Mouse (Mus musculus) MEL (cell line): ENCODE measurements around the gene Lrp4. TPM values are rescaled to one million over a fixed set of nuclear protein-coding genes. Genes with fewer than 3 reads are reported as not detected.
A peak's percentile ranks its signal among the peaks of the same experiment; 100 is the strongest.

Source experiments
- DNase-seq: peaks from one replicate; pipeline ENCODE4 v3.0.0; 2011; ENCODE audit warnings: low read depth, low spot score
- H3K27ac ChIP-seq: 2 replicates; pipeline ENCODE4 v1.5.1; 2012; ENCODE audit warnings: low read depth, mild to moderate bottlenecking, control low read depth, low read length, moderate library complexity; ENCODE audit not compliant: control insufficient read depth
- H3K27me3 ChIP-seq, 2 experiments: fragments of 150-350 bp in 1 of 2; sonication (generic) in 1 of 2; 2 replicates each; pipeline ENCODE4 v1.6.1; 2012; ENCODE audit warnings: low read length in 2 of 2, mild to moderate bottlenecking in 2 of 2, improper control_type of control experiment in 1 of 2, moderate library complexity in 1 of 2; ENCODE audit not compliant: insufficient read depth in 2 of 2, control insufficient read depth in 1 of 2
- H3K36me3 ChIP-seq, 2 experiments: 2 replicates each; pipeline ENCODE4 v1.6.1; 2012 to 2014; ENCODE audit warnings: low read length in 2 of 2, improper control_type of control experiment in 1 of 2, inconsistent platforms in 1 of 2, mild to moderate bottlenecking in 1 of 2; ENCODE audit not compliant: insufficient read depth in 2 of 2, control insufficient read depth in 1 of 2
- H3K4me1 ChIP-seq, 2 experiments: fragments of 150-350 bp in 1 of 2; sonication (generic) in 1 of 2; 2 replicates each; pipeline ENCODE4 v1.6.1; 2012; ENCODE audit warnings: low read length in 2 of 2, improper control_type of control experiment in 1 of 2, mild to moderate bottlenecking in 1 of 2; ENCODE audit not compliant: insufficient read depth in 2 of 2, control insufficient read depth in 1 of 2
- H3K4me3 ChIP-seq, 2 experiments: fragments of 150-350 bp in 1 of 2; sonication (generic) in 1 of 2; 2 replicates each; pipeline ENCODE4 v1.5.1; 2012; ENCODE audit warnings: low read depth in 2 of 2, low read length in 2 of 2, mild to moderate bottlenecking in 2 of 2, moderate library complexity in 2 of 2, control low read depth in 1 of 2, improper control_type of control experiment in 1 of 2; ENCODE audit not compliant: control insufficient read depth in 1 of 2, insufficient read depth in 1 of 2
- H3K79me2 ChIP-seq: 2 replicates; pipeline ENCODE4 v1.6.1; 2012; ENCODE audit warnings: mild to moderate bottlenecking, low read length, moderate library complexity; ENCODE audit not compliant: control insufficient read depth, poor library complexity, insufficient read depth
- H3K9ac ChIP-seq: 2 replicates; pipeline ENCODE4 v1.6.1; 2012; ENCODE audit warnings: low read depth, mild to moderate bottlenecking, control low read depth, low read length, moderate library complexity; ENCODE audit not compliant: control insufficient read depth, poor library complexity, severe bottlenecking
- H3K9me3 ChIP-seq: fragments of 150-350 bp; sonication (generic); replicated peaks from 2 replicates; pipeline ENCODE4 v1.6.1; 2012; ENCODE audit warnings: mild to moderate bottlenecking, low read length, improper control_type of control experiment, moderate library complexity; ENCODE audit not compliant: insufficient read depth
- BHLHE40 ChIP-seq: IDR thresholded peaks from 2 replicates; pipeline ENCODE4 v1.6.1; 2012; ENCODE audit warnings: low read depth, mild to moderate bottlenecking, inconsistent platforms, low read length, improper control_type of control experiment, borderline replicate concordance
- CHD1 ChIP-seq: IDR thresholded peaks from 2 replicates; pipeline ENCODE4 v1.6.1; 2012; ENCODE audit warnings: low read depth, mild to moderate bottlenecking, inconsistent platforms, low read length, improper control_type of control experiment
- CTCF ChIP-seq, 3 experiments: IDR thresholded peaks in 2 of 3; conservative IDR thresholded peaks in 1 of 3; 2 replicates each; pipeline ENCODE4 v1.5.1; 2011 to 2012; ENCODE audit warnings: low read length in 3 of 3, low read depth in 2 of 3, mild to moderate bottlenecking in 2 of 3, improper control_type of control experiment in 1 of 3, inconsistent platforms in 1 of 3, mixed read lengths in 1 of 3, moderate library complexity in 1 of 3; ENCODE audit not compliant: control insufficient read depth in 1 of 3, insufficient read depth in 1 of 3, poor library complexity in 1 of 3, severe bottlenecking in 1 of 3
- E2F4 ChIP-seq: IDR thresholded peaks from 2 replicates; pipeline ENCODE4 v1.6.1; 2011; ENCODE audit warnings: low read depth, low read length, improper control_type of control experiment, borderline replicate concordance
- ELF1 ChIP-seq: IDR thresholded peaks from 2 replicates; pipeline ENCODE4 v1.6.1; 2014; ENCODE audit warnings: low read depth, mild to moderate bottlenecking, inconsistent platforms, low read length, improper control_type of control experiment, moderate library complexity
- EP300 ChIP-seq, 2 experiments: IDR thresholded peaks; 2 replicates each; pipeline ENCODE4 v1.6.1; 2011; ENCODE audit warnings: improper control_type of control experiment in 2 of 2, low read length in 2 of 2, low read depth in 1 of 2, mild to moderate bottlenecking in 1 of 2
- GABPA ChIP-seq: IDR thresholded peaks from 2 replicates; pipeline ENCODE4 v1.6.1; 2012; ENCODE audit warnings: low read depth, mild to moderate bottlenecking, inconsistent platforms, low read length, improper control_type of control experiment, moderate library complexity
- KAT2A ChIP-seq: conservative IDR thresholded peaks from 2 replicates; pipeline ENCODE4 v1.6.1; 2012; ENCODE audit warnings: low read depth, low read length, improper control_type of control experiment, inconsistent platforms
- MAFK ChIP-seq: IDR thresholded peaks from 2 replicates; pipeline ENCODE4 v1.6.1; 2011; ENCODE audit warnings: low read depth, mild to moderate bottlenecking, low read length, improper control_type of control experiment, borderline replicate concordance
- MAX ChIP-seq: IDR thresholded peaks from 2 replicates; pipeline ENCODE4 v1.6.1; 2011; ENCODE audit warnings: low read length, improper control_type of control experiment
- MAZ ChIP-seq: IDR thresholded peaks from 2 replicates; pipeline ENCODE4 v1.6.1; 2012; ENCODE audit warnings: low read depth, mild to moderate bottlenecking, inconsistent platforms, low read length, improper control_type of control experiment
- MXI1 ChIP-seq: IDR thresholded peaks from 2 replicates; pipeline ENCODE4 v1.6.1; 2011; ENCODE audit warnings: mild to moderate bottlenecking, low read depth, low read length, improper control_type of control experiment
- MYC ChIP-seq: IDR thresholded peaks from 2 replicates; pipeline ENCODE4 v1.6.1; 2011; ENCODE audit warnings: low read depth, mild to moderate bottlenecking, low read length, improper control_type of control experiment, moderate library complexity
- NELFE ChIP-seq: IDR thresholded peaks from 2 replicates; pipeline ENCODE4 v1.6.1; 2011; ENCODE audit warnings: low read depth, low read length, improper control_type of control experiment
- POLR2A ChIP-seq, 2 experiments: IDR thresholded peaks; 2 replicates each; pipeline ENCODE4 v1.6.1; 2011 to 2012; ENCODE audit warnings: low read length in 2 of 2, mild to moderate bottlenecking in 2 of 2, control low read depth in 1 of 2, improper control_type of control experiment in 1 of 2, low read depth in 1 of 2, moderate library complexity in 1 of 2; ENCODE audit not compliant: control insufficient read depth in 1 of 2, insufficient read depth in 1 of 2, poor library complexity in 1 of 2
- POLR2AphosphoS5 ChIP-seq: IDR thresholded peaks from 2 replicates; pipeline ENCODE4 v1.6.1; 2012; ENCODE audit warnings: low read depth, borderline replicate concordance, mild to moderate bottlenecking, inconsistent platforms, low read length, moderate library complexity, mixed read lengths
- RAD21 ChIP-seq: IDR thresholded peaks from 2 replicates; pipeline ENCODE4 v1.6.1; 2011; ENCODE audit warnings: mild to moderate bottlenecking, low read depth, low read length, improper control_type of control experiment
- SIN3A ChIP-seq: IDR thresholded peaks from 2 replicates; pipeline ENCODE4 v1.6.1; 2012; ENCODE audit warnings: low read length, improper control_type of control experiment, inconsistent platforms
- TCF12 ChIP-seq: IDR thresholded peaks from 2 replicates; pipeline ENCODE4 v1.6.1; 2014; ENCODE audit warnings: low read depth, mild to moderate bottlenecking, inconsistent platforms, low read length, improper control_type of control experiment, moderate library complexity
- UBTF ChIP-seq: IDR thresholded peaks from 2 replicates; pipeline ENCODE4 v1.6.1; 2012; ENCODE audit warnings: low read depth, mild to moderate bottlenecking, inconsistent platforms, low read length, improper control_type of control experiment, moderate library complexity, borderline replicate concordance; ENCODE audit not compliant: insufficient read depth
- USF1 ChIP-seq: IDR thresholded peaks from 2 replicates; pipeline ENCODE4 v1.6.1; 2014; ENCODE audit warnings: low read depth, mild to moderate bottlenecking, inconsistent platforms, low read length, improper control_type of control experiment, moderate library complexity
- ZKSCAN1 ChIP-seq: IDR thresholded peaks from 2 replicates; pipeline ENCODE4 v1.6.1; 2012; ENCODE audit warnings: low read depth, mild to moderate bottlenecking, inconsistent platforms, low read length, improper control_type of control experiment, moderate library complexity
- polyA plus RNA-seq, 2 experiments: library from polyadenylated mRNA; stranded (reverse) in 1 of 2; unstranded in 1 of 2; fragments of >175 nt in 1 of 2; fragments of >200 nt in 1 of 2; gene quantifications; 2 replicates each; pipeline versions ENCODE4 v1.2.1 to v1.2.4; 2012; ENCODE audit warnings: low replicate concordance in 2 of 2, low read depth in 1 of 2; ENCODE audit not compliant: insufficient read length in 2 of 2, insufficient read depth in 1 of 2, missing spikeins in 1 of 2
- total RNA-seq: library from RNA; depleted of rRNA; stranded (reverse); fragments of 300-350 nt; gene quantifications from 2 replicates; pipeline ENCODE4 v1.2.3, GENCODE M21; 2012

The Lrp4 gene
- total and polyA plus RNA-seq, 3 experiments = 1.1 to 2.8 TPM; not detected in 1

GRCm38 (mm10) chr2:91460771-91461170 lies 3.5 kb downstream of the Lrp4 start:
- peaks cover 0 to 7% of the 10 kb centered on the region in 2 experiments; a peak in 2 of 4 replicates for H3K36me3 ChIP-seq
- H3K4me1 ChIP-seq = peaks cover 7 to 11% of the 10 kb centered on the region in 2 experiments; a peak in 3 of 4 replicates
- no peaks in the 10 kb centered on the region; the same call in 1 of the 2 replicates for H3K79me2 ChIP-seq
- H3K4me3 ChIP-seq = no peak overlapping the region
- no peak overlapping the region for H3K27ac ChIP-seq
- no peak overlapping the region for H3K9ac ChIP-seq
- TF ChIP-seq MAFK (no peak), MXI1 (no peak), E2F4 (no peak), GABPA (no peak), POLR2A (IDR thresholded peaks at IDR 0.05; ENCODE audit: control insufficient read depth in 1 of 2, insufficient read depth in 1 of 2, low read depth in 1 of 2, low read length in 2 of 2, poor library complexity in 1 of 2) (no peak), TCF12 (no peak), CTCF (IDR thresholded peaks at IDR 0.05 in 2 of 3, conservative IDR thresholded peaks at IDR 0.05 in 1 of 3; ENCODE audit: control insufficient read depth in 1 of 3, insufficient read depth in 1 of 3, low read depth in 2 of 3, low read length in 3 of 3, poor library complexity in 1 of 3, severe bottlenecking in 1 of 3) (no peak), ELF1 (no peak), SIN3A (no peak), MAX (no peak), UBTF (no peak)
- H3K9me3 ChIP-seq = no peaks in the 10 kb centered on the region
- no peaks in the 10 kb centered on the region for H3K27me3 ChIP-seq
- DNase-seq = peak; percentile 10

- Histone ChIP-seq H3K9ac (no peak overlapping the region), H3K79me2 (no peaks in the 10 kb centered on the region; the same call in 1 of the 2 replicates), H3K27me3 (no peaks in the 10 kb centered on the region), H3K4me1 (peaks cover 3 to 7% of the 10 kb centered on the region in 2 experiments; a peak in 3 of 4 replicates), H3K9me3 (no peaks in the 10 kb centered on the region), H3K4me3 (no peak overlapping the region), H3K36me3 (peaks cover 0 to 2% of the 10 kb centered on the region in 2 experiments; a peak in 2 of 4 replicates), H3K27ac (no peak overlapping the region)
- no peak for TF ChIP-seq MYC
- no peak for DNase-seq
These were observed 4.0 kb downstream of the Lrp4 start for GRCm38 (mm10) chr2:91461341-91461740.

GRCm38 (mm10) chr2:91462196-91462595 lies 4.9 kb downstream of the Lrp4 start:
- no peaks in the 10 kb centered on the region; the same call in 1 of the 2 replicates for H3K79me2 ChIP-seq
- no peaks in the 10 kb centered on the region for H3K9me3 ChIP-seq
- no peaks in the 10 kb centered on the region for H3K4me1 ChIP-seq
- no peak overlapping the region for H3K9ac ChIP-seq
- no peak for DNase-seq
- H3K27me3 ChIP-seq = no peaks in the 10 kb centered on the region
- H3K36me3 ChIP-seq = no peaks in the 10 kb centered on the region; a peak in 1 of 4 replicates
- no peak overlapping the region for H3K27ac ChIP-seq
- no peak overlapping the region for H3K4me3 ChIP-seq
- TF ChIP-seq MAZ = no peak
- TF ChIP-seq ZKSCAN1 = no peak
- no peak for TF ChIP-seq RAD21
- no peak for TF ChIP-seq MYC
- TF ChIP-seq NELFE = no peak
- no peak for TF ChIP-seq CHD1
- no peak for TF ChIP-seq MXI1
- no peak for TF ChIP-seq KAT2A
- no peak for TF ChIP-seq GABPA
- TF ChIP-seq EP300 (IDR thresholded peaks at IDR 0.05; ENCODE audit: low read depth in 1 of 2, low read length in 2 of 2) = no peak
- TF ChIP-seq CTCF (IDR thresholded peaks at IDR 0.05 in 2 of 3, conservative IDR thresholded peaks at IDR 0.05 in 1 of 3; ENCODE audit: control insufficient read depth in 1 of 3, insufficient read depth in 1 of 3, low read depth in 2 of 3, low read length in 3 of 3, poor library complexity in 1 of 3, severe bottlenecking in 1 of 3) = no peak
- no peak for TF ChIP-seq POLR2AphosphoS5
- TF ChIP-seq USF1 = no peak
- no peak for TF ChIP-seq BHLHE40
